11 mouse cellular contexts compared by ENCODE assay signal in genomic region chr14:55076224-55076623, GRCm38 (mm10). TPM values are rescaled to one million over a fixed set of nuclear protein-coding genes. Genes with fewer than 3 reads are reported as not detected.
A peak's percentile ranks its signal among the peaks of the same experiment; 100 is the strongest.
DNase-seq lines count a peak whose midpoint lies in the region; ATAC-seq and TF ChIP-seq lines count a peak whose summit lies in the region.
"Had no signal": no experiment of that assay in that cellular context is flagged by ENCODE, and none has a peak within 500 bp of the region (broad histone marks: within the 10 kb centered on the region; RNA-seq: fewer than 3 reads in every experiment).

No protein-coding gene starts in this region.

- intact Hi-C loops in heart, postnatal 10 days (cut with DNase I), result no loop called here
- intact Hi-C loops in heart, postnatal 25 days (cut with DNase I), result no loop called here
- intact Hi-C loops in left cerebral cortex, adult 2 months (cut with DNase I), result no loop called here

- WGBS in neural tube, embryonic 13.5 days, result 44% methylated on average over 6 of the region's 6 CpGs

- H3K4me2 ChIP-seq in neural tube, embryonic 13.5 days, result no peak overlapping the region

- no peak overlapping the region for H3K4me3 ChIP-seq in neural tube, embryonic 13.5 days
- no peak overlapping the region for H3K4me3 ChIP-seq in left cerebral cortex, adult 2 months
- H3K4me3 ChIP-seq: erythroblast, embryonic 14.5 days had no signal

- H3K4me1 ChIP-seq in neural tube, embryonic 13.5 days (replicated peaks), result peaks cover 78% of the 10 kb centered on the region

- peak overlapping the region; percentile 96; the same call in 1 of the 2 replicates for H3K27ac ChIP-seq in neural tube, embryonic 13.5 days (replicated peaks)
- peak overlapping the region; percentile 52 for H3K27ac ChIP-seq in left cerebral cortex, adult 2 months

- H3K9ac ChIP-seq in neural tube, embryonic 13.5 days, result no peak overlapping the region

- no peak for TF ChIP-seq CTCF in left cerebral cortex, adult 2 months (IDR thresholded peaks at IDR 0.05)

- no peaks in the 10 kb centered on the region for H3K9me3 ChIP-seq in neural tube, embryonic 13.5 days

- H3K27me3 ChIP-seq in neural tube, embryonic 13.5 days, result no peaks in the 10 kb centered on the region

- H3K36me3 ChIP-seq in neural tube, embryonic 13.5 days, result peaks cover 39% of the 10 kb centered on the region

- ATAC-seq in neural tube, embryonic 13.5 days (ENCODE audit: low read depth), result no peak

- DNase-seq in heart, postnatal 10 days, result peak; percentile 26 to 54
- DNase-seq in heart, postnatal 25 days (ENCODE audit: low spot score), result no peak
- no peak for DNase-seq in neural tube, embryonic 10.5 days (ENCODE audit: extremely low spot score, low spot score)
- peak; percentile 60 to 74 for DNase-seq in left cerebral cortex, adult 2 months (ENCODE audit: extremely low spot score in 1 of 2, low spot score in 2 of 2)
- DNase-seq in right cerebral cortex, postnatal 4 days, result peak; percentile 72
- DNase-seq in adrenal gland, adult 8-10 months, result no peak
- DNase-seq in thymus, postnatal 36 days, result no peak
- DNase-seq: adrenal gland, postnatal 36 days; thymus, postnatal 4 days had no signal

RNA-seq across cellular contexts. Expression of gene Zfhx2, which starts 15.9 kb away (rescaled TPM):
- 1 to 10 TPM; 2.2 to 3.4 TPM for total RNA-seq in heart, postnatal 10 days (2021)
- 1 to 10 TPM; 2.9 to 3.6 TPM for total RNA-seq in heart, postnatal 25 days (2021)
- 30.4 and 33.6 TPM in 2 replicates for polyA plus RNA-seq in neural tube, embryonic 13.5 days (2015; fragmentation: Nextera tagmentation; extraction: Ambion mirVana)
- 10 to 100 TPM; 47.0 to 61.6 TPM for total RNA-seq in left cerebral cortex, adult 2 months (2021)
- 10 to 100 TPM in 2 of 4 experiments, 1 to 10 TPM in 2; 6.9 to 17.8 (median 11.7) TPM for total RNA-seq in adrenal gland, adult 8-10 months (2022)

RNA-seq across cellular contexts. Expression of gene Thtpa, which starts 18.4 kb away (rescaled TPM):
- 10 to 100 TPM; 11.3 to 13.8 TPM for total RNA-seq in heart, postnatal 10 days (2021)
- total RNA-seq in heart, postnatal 25 days (2021), result 10 to 100 TPM; 12.3 to 13.2 TPM
- polyA plus RNA-seq in neural tube, embryonic 13.5 days (2015; fragmentation: Nextera tagmentation; extraction: Ambion mirVana), result 29.4 and 29.8 TPM in 2 replicates
- 10 to 100 TPM; 18.1 to 22.8 TPM for total RNA-seq in left cerebral cortex, adult 2 months (2021)
- 10 to 100 TPM; 16.1 to 22.6 (median 21.0) TPM for total RNA-seq in adrenal gland, adult 8-10 months (2022)

RNA-seq across cellular contexts. Expression of gene Ap1g2, which starts 30.2 kb away (rescaled TPM):
- total RNA-seq in heart, postnatal 10 days (2021), result 1 to 10 TPM; 5.5 to 5.7 TPM
- 1 to 10 TPM; 4.4 to 4.6 TPM for total RNA-seq in heart, postnatal 25 days (2021)
- polyA plus RNA-seq in neural tube, embryonic 13.5 days (2015; fragmentation: Nextera tagmentation; extraction: Ambion mirVana), result 5.2 and 8.3 TPM in 2 replicates
- total RNA-seq in left cerebral cortex, adult 2 months (2021), result 1 to 10 TPM; 7.7 to 9.5 TPM
- 10 to 100 TPM; 24.5 to 29.3 (median 26.0) TPM for total RNA-seq in adrenal gland, adult 8-10 months (2022)

RNA-seq across cellular contexts. Expression of gene Jph4, which starts 40.5 kb away (rescaled TPM):
- under 1 TPM; 0.12 to 0.15 TPM for total RNA-seq in heart, postnatal 10 days (2021)
- total RNA-seq in heart, postnatal 25 days (2021), result not detected
- 21.1 and 21.4 TPM in 2 replicates for polyA plus RNA-seq in neural tube, embryonic 13.5 days (2015; fragmentation: Nextera tagmentation; extraction: Ambion mirVana)
- 100 to 1,000 TPM; 300 to 347 TPM for total RNA-seq in left cerebral cortex, adult 2 months (2021)
- total RNA-seq in adrenal gland, adult 8-10 months (2022), result 1 to 10 TPM; 3.3 to 6.9 (median 5.3) TPM
- polyA plus RNA-seq: erythroblast, embryonic 14.5 days had no signal

Comparison
In these comparisons a context has a peak if more than half of its experiments do, and no peak if none do; other contexts are left out.
1. DNase-seq: peak in heart, postnatal 10 days (2 of 2), left cerebral cortex, adult 2 months (2 of 2) and right cerebral cortex, postnatal 4 days (single experiment); none in heart, postnatal 25 days (single experiment), neural tube, embryonic 10.5 days (single experiment), adrenal gland, adult 8-10 months (single experiment) and thymus, postnatal 36 days (0 of 2).